Mouse (Mus musculus) kidney, embryonic 14.5 days (tissue): Measurements from ENCODE around the gene Wwox. TPM values are rescaled to one million over a fixed set of nuclear protein-coding genes. Genes with fewer than 3 reads are reported as not detected.

ENCODE experiments used
- ATAC-seq: fragments of 200-750 bp; cut with Nextera tagmentation; 2 replicates; pipeline ENCODE4 v1.8.0; 2017; ENCODE audit warnings: moderate number of reproducible peaks, mild to moderate bottlenecking, moderate TSS enrichment, moderate library complexity; ENCODE audit not compliant: low FRiP score, low TSS enrichment
- H3K27ac ChIP-seq: fragments of 300-500 bp; sonication (generic); 2 replicates; pipeline ENCODE4 v1.5.1; 2014; ENCODE audit warnings: low read depth, mild to moderate bottlenecking, low read length, moderate library complexity, mixed read lengths
- H3K27me3 ChIP-seq: fragments of 300-500 bp; sonication (generic); 2 replicates; pipeline ENCODE4 v1.6.1; 2014; ENCODE audit warnings: mild to moderate bottlenecking, low read length; ENCODE audit not compliant: control insufficient read depth, insufficient read depth
- H3K36me3 ChIP-seq: fragments of 300-500 bp; sonication (generic); 2 replicates; pipeline ENCODE4 v1.6.1; 2014; ENCODE audit warnings: low read length, mixed read lengths; ENCODE audit not compliant: control insufficient read depth, insufficient read depth
- H3K4me1 ChIP-seq: fragments of 300-500 bp; sonication (generic); 2 replicates; pipeline ENCODE4 v1.6.1; 2014; ENCODE audit warnings: low read length, mixed read lengths; ENCODE audit not compliant: control insufficient read depth, insufficient read depth
- H3K4me2 ChIP-seq: fragments of 300-500 bp; sonication (generic); replicated peaks from 2 replicates; pipeline ENCODE4 v1.6.1; 2014; ENCODE audit warnings: low read depth, mild to moderate bottlenecking, low read length
- H3K4me3 ChIP-seq: fragments of 300-500 bp; sonication (generic); 2 replicates; pipeline ENCODE4 v1.5.1; 2014; ENCODE audit warnings: mild to moderate bottlenecking, low read length
- H3K9ac ChIP-seq: fragments of 300-500 bp; sonication (generic); 2 replicates; pipeline ENCODE4 v1.6.1; 2014; ENCODE audit warnings: low read depth, mild to moderate bottlenecking, low read length, moderate library complexity
- H3K9me3 ChIP-seq: fragments of 300-500 bp; sonication (generic); 2 replicates; pipeline ENCODE4 v1.6.1; 2016; ENCODE audit warnings: low read length; ENCODE audit not compliant: control insufficient read depth
- WGBS: fragments of 180-500 bp; shearing (Covaris S2); extraction: QIAGEN DNeasy Blood & Tissue Kit; methylation state at CpG from one replicate; pipeline ENCODE4 v1.1.7; 2014; 5-methylcytosine and 5-hydroxymethylcytosine counted together
- polyA plus RNA-seq: library from polyadenylated mRNA; unstranded; fragments of >200 nt; fragmentation: Nextera tagmentation; extraction: Ambion mirVana; gene quantifications from 2 replicates; pipeline ENCODE4 v1.2.1, GENCODE M21; 2014

The Wwox gene
- polyA plus RNA-seq, 1 experiment from 2014 or later = 17.0 TPM

GRCm38 (mm10) chr8:115322501-115322900, 883.0 kb downstream of the Wwox start:
- 89% methylated on average over 5 of the region's 5 CpGs for WGBS
- Histone ChIP-seq H3K36me3 (no peaks in the 10 kb centered on the region), H3K9me3 (0 out of 2 replicates have a peak, but pooled peaks cover 2% of the 10 kb centered on the region), H3K4me1 (no peaks in the 10 kb centered on the region), H3K4me2 (no peak overlapping the region), H3K27ac (no peak overlapping the region), H3K9ac (no peak overlapping the region), H3K27me3 (no peaks in the 10 kb centered on the region), H3K4me3 (no peak overlapping the region)
- ATAC-seq = no peak

GRCm38 (mm10) chr8:115330671-115331070, 891.2 kb downstream of the Wwox start:
- Histone ChIP-seq H3K4me2 (no peak overlapping the region), H3K27me3 (no peaks in the 10 kb centered on the region), H3K9me3 (no peaks in the 10 kb centered on the region), H3K36me3 (no peaks in the 10 kb centered on the region), H3K9ac (no peak overlapping the region), H3K27ac (no peak overlapping the region), H3K4me1 (no peaks in the 10 kb centered on the region), H3K4me3 (no peak overlapping the region)
- 78% methylated on average over 11 of the region's 11 CpGs for WGBS
- no peak for ATAC-seq

DNA sequence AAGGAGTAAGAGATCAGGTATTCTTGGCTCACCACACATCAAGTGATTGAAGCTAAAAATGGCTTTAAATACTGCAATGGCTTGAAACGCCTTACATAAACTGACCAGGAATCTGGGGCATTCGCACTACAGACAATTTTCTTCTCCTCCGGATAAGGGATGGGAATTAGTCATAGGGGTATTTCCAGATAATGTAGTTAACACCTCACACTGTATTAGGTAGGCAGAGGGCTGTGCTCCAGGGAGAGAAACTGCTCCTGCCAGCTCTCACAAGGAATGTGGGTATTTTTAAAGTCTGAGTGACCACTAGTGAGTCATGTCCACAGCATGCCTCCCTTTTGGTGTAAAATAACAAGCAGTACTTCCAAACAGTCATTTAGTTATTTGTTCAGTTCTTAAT, 894.5 kb downstream of the Wwox start:
- no peaks in the 10 kb centered on the region for H3K9me3 ChIP-seq
- no peak for ATAC-seq
- no peak overlapping the region for H3K4me3 ChIP-seq
- H3K27me3 ChIP-seq = no peaks in the 10 kb centered on the region
- WGBS = 88% methylated on average over 3 of the region's 3 CpGs
- H3K27ac ChIP-seq = no peak overlapping the region
- no peak overlapping the region for H3K9ac ChIP-seq
- H3K4me2 ChIP-seq = no peak overlapping the region
- no peaks in the 10 kb centered on the region for H3K36me3 ChIP-seq
- H3K4me1 ChIP-seq = no peaks in the 10 kb centered on the region

GRCm38 (mm10) chr8:115336361-115336760, 896.9 kb downstream of the Wwox start:
- Histone ChIP-seq H3K9ac (no peak overlapping the region), H3K36me3 (no peaks in the 10 kb centered on the region), H3K27ac (no peak overlapping the region), H3K9me3 (no peaks in the 10 kb centered on the region), H3K4me3 (no peak overlapping the region), H3K27me3 (no peaks in the 10 kb centered on the region), H3K4me1 (no peaks in the 10 kb centered on the region), H3K4me2 (no peak overlapping the region)
- no peak for ATAC-seq
- WGBS = 82% methylated on average over 1 of the region's 1 CpGs

- Histone ChIP-seq H3K27me3 (no peaks in the 10 kb centered on the region), H3K9ac (no peak overlapping the region), H3K4me2 (no peak overlapping the region), H3K27ac (no peak overlapping the region), H3K9me3 (no peaks in the 10 kb centered on the region), H3K4me3 (no peak overlapping the region), H3K4me1 (no peaks in the 10 kb centered on the region), H3K36me3 (no peaks in the 10 kb centered on the region)
- WGBS = 85% methylated on average over 6 of the region's 6 CpGs
- ATAC-seq = no peak
These were observed 909.2 kb downstream of the Wwox start for GRCm38 (mm10) chr8:115348704-115349103.

DNA sequence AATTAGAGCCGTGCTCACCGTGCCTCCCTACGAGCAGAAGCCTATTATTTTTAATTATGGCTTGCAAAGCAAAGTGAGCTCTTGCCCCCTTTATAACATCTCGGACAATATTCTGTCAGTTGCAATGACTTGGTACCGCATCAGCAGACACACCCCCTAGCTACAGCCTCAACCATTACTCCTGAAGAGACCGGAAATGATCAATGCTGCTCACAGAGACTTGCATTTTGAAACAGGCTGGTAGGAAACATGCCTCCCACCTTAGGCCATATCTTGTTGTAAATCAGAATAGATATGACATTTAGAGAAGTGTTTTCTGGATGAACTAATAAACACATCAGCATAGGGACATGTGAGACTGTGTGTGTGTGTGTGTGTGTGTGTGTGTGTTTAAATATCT, 911.3 kb downstream of the Wwox start:
- 58% methylated on average over 6 of the region's 6 CpGs for WGBS
- H3K27ac ChIP-seq = no peak overlapping the region
- H3K27me3 ChIP-seq = no peaks in the 10 kb centered on the region
- no peak for ATAC-seq
- H3K4me3 ChIP-seq = no peak overlapping the region
- H3K4me2 ChIP-seq = no peak overlapping the region
- peaks cover 6% of the 10 kb centered on the region for H3K9me3 ChIP-seq
- H3K9ac ChIP-seq = no peak overlapping the region
- no peaks in the 10 kb centered on the region for H3K4me1 ChIP-seq
- H3K36me3 ChIP-seq = no peaks in the 10 kb centered on the region

- Histone ChIP-seq H3K4me3 (no peak overlapping the region), H3K27me3 (no peaks in the 10 kb centered on the region), H3K9me3 (peaks cover 6% of the 10 kb centered on the region), H3K9ac (no peak overlapping the region), H3K36me3 (no peaks in the 10 kb centered on the region), H3K27ac (no peak overlapping the region), H3K4me2 (0 out of 2 replicates have a peak overlapping the region, but pooled peaks have one; percentile 5), H3K4me1 (no peaks in the 10 kb centered on the region)
- ATAC-seq = no peak
- WGBS = 42% methylated on average over 16 of the region's 16 CpGs
These were observed 918.3 kb downstream of the Wwox start for GRCm38 (mm10) chr8:115357663-115358335.

- Histone ChIP-seq H3K4me3 (no peak overlapping the region), H3K27ac (no peak overlapping the region), H3K9me3 (peaks cover 6% of the 10 kb centered on the region), H3K4me2 (no peak overlapping the region), H3K9ac (no peak overlapping the region), H3K36me3 (no peaks in the 10 kb centered on the region), H3K27me3 (no peaks in the 10 kb centered on the region), H3K4me1 (no peaks in the 10 kb centered on the region)
- WGBS = 90% methylated on average over 11 of the region's 11 CpGs
- ATAC-seq = no peak
These were observed 919.0 kb downstream of the Wwox start for GRCm38 (mm10) chr8:115358481-115358880.

DNA sequence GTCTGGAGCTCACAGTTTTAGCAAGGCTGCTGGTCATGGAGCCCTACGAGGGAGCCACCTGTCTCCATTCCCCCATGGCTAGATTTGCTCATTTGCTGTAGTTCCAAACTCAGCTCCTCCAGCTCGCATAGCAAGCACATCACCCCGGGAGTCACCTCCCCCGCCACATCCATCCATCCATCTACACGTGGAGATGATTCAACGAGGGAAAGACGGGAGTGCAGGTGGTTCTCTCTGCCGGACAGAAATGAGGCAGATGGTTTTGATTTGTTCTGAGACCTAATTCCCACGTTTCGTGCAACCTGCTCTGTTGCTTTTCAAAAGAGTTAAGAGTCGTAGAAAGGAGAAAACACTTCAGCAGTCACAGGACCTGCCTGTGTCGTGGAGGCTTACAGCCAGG, 920.2 kb downstream of the Wwox start:
- no peaks in the 10 kb centered on the region for H3K27me3 ChIP-seq
- H3K4me1 ChIP-seq = no peaks in the 10 kb centered on the region
- H3K9ac ChIP-seq = no peak overlapping the region
- H3K4me2 ChIP-seq = no peak overlapping the region
- H3K27ac ChIP-seq = no peak overlapping the region
- no peak overlapping the region for H3K4me3 ChIP-seq
- WGBS = 50% methylated on average over 12 of the region's 12 CpGs
- H3K9me3 ChIP-seq = no peaks in the 10 kb centered on the region; the same call in 1 of the 2 replicates
- ATAC-seq = no peak
- H3K36me3 ChIP-seq = no peaks in the 10 kb centered on the region
